Mouse (Mus musculus) heart, embryonic 12.5 days (tissue): ENCODE results near the gene Mapk8ip3. TPM values are rescaled to one million over a fixed set of nuclear protein-coding genes. Genes with fewer than 3 reads are reported as not detected.

Experiments used
- ATAC-seq: fragments of 200-750 bp; cut with Nextera tagmentation; 2 replicates; pipeline ENCODE4 v1.8.0; 2017; ENCODE audit warnings: moderate TSS enrichment, moderate library complexity; ENCODE audit not compliant: insufficient number of reproducible peaks, low FRiP score
- H3K27ac ChIP-seq: fragments of 300-500 bp; sonication (generic); 2 replicates; pipeline ENCODE4 v1.5.1; 2016; ENCODE audit warnings: mild to moderate bottlenecking, moderate library complexity; ENCODE audit not compliant: poor library complexity, severe bottlenecking
- H3K27me3 ChIP-seq: fragments of 300-500 bp; sonication (generic); replicated peaks from 2 replicates; pipeline ENCODE4 v1.6.1; 2016; ENCODE audit warnings: mild to moderate bottlenecking, moderate library complexity
- H3K36me3 ChIP-seq: fragments of 300-500 bp; sonication (generic); 2 replicates; pipeline ENCODE4 v1.6.1; 2016; ENCODE audit warnings: mild to moderate bottlenecking, moderate library complexity
- H3K4me1 ChIP-seq: fragments of 300-500 bp; sonication (generic); replicated peaks from 2 replicates; pipeline ENCODE4 v1.6.1; 2016; ENCODE audit warnings: mild to moderate bottlenecking
- H3K4me2 ChIP-seq: fragments of 300-500 bp; sonication (generic); 2 replicates; pipeline ENCODE4 v1.6.1; 2016; ENCODE audit warnings: mild to moderate bottlenecking, moderate library complexity
- H3K4me3 ChIP-seq: fragments of 300-500 bp; sonication (generic); 2 replicates; pipeline ENCODE4 v1.5.1; 2016; ENCODE audit warnings: mild to moderate bottlenecking
- H3K9ac ChIP-seq: fragments of 300-500 bp; sonication (generic); 2 replicates; pipeline ENCODE4 v1.6.1; 2016; ENCODE audit warnings: mild to moderate bottlenecking, moderate library complexity
- H3K9me3 ChIP-seq: fragments of 300-500 bp; sonication (generic); replicated peaks from 2 replicates; pipeline ENCODE4 v1.6.1; 2016; ENCODE audit warnings: mild to moderate bottlenecking, moderate library complexity
- whole genome bisulfite sequencing: fragments of 180-500 bp; shearing (Covaris S2); methylation state at CpG from one replicate; pipeline ENCODE4 v1.1.7; 2016; 5-methylcytosine and 5-hydroxymethylcytosine counted together
- polyA plus RNA-seq: library from polyadenylated mRNA; unstranded; fragments of >200 nt; fragmentation: Nextera tagmentation; extraction: Ambion mirVana; gene quantifications from 2 replicates; pipeline ENCODE4 v1.2.1, GENCODE M21; 2016

Gene Mapk8ip3
- polyA plus RNA-seq, 1 experiment from 2014 or later, result 38.4 TPM

DNA sequence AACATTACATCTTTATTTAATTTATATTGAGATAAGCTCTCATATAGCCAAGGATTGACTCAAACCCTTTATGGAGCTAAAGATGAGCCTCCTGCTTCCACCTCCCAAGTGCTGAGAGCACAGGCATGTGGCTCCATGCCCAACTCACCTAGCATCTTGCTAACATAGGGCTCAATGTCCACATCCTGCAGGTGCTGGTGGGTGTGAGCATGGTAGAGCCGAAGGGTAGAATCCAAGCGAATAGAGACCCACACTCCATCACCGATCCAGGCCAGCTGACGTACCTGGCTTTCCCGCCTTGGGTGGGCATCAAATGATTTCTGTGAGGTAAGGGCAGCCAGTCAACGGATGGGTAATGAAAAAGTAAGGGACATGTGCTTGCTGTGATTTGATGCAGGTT lies 36.8 kb downstream of the Mapk8ip3 start:
- Histone ChIP-seq H3K4me1 (peaks cover 35% of the 10 kb centered on the region), H3K4me3 (no peak overlapping the region), H3K9me3 (no peaks in the 10 kb centered on the region), H3K4me2 (no peak overlapping the region), H3K27ac (no peak overlapping the region), H3K36me3 (peaks cover 82% of the 10 kb centered on the region), H3K9ac (no peak overlapping the region), H3K27me3 (no peaks in the 10 kb centered on the region)
- ATAC-seq, result no peak
- WGBS, result 94% methylated on average over 6 of the region's 6 CpGs

DNA sequence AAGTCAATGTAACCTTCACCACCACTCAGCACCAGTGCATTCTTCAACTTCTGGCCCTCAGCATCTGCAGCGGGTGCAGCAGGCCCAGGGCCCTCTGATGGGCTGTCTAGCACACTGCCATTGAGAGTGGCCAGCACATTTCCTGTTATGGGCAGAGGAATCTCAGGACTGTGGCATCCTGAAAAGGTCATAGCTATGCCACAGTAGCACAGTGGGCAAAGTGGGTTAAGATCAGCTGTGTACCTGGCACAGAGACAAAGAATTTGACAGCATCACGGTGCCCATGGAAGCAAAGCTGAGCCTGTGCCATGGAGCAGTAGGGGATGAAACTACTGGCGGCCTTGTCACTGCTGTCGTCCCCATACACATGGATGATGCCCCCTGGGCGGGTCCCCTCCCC lies 37.6 kb downstream of the Mapk8ip3 start:
- H3K27ac ChIP-seq, result no peak overlapping the region
- no peak overlapping the region for H3K4me2 ChIP-seq
- no peak overlapping the region for H3K4me3 ChIP-seq
- no peaks in the 10 kb centered on the region for H3K9me3 ChIP-seq
- H3K36me3 ChIP-seq, result peaks cover 73% of the 10 kb centered on the region
- no peaks in the 10 kb centered on the region for H3K27me3 ChIP-seq
- WGBS, result 78% methylated on average over 5 of the region's 5 CpGs
- ATAC-seq, result no peak
- no peak overlapping the region for H3K9ac ChIP-seq
- peaks cover 38% of the 10 kb centered on the region for H3K4me1 ChIP-seq

DNA sequence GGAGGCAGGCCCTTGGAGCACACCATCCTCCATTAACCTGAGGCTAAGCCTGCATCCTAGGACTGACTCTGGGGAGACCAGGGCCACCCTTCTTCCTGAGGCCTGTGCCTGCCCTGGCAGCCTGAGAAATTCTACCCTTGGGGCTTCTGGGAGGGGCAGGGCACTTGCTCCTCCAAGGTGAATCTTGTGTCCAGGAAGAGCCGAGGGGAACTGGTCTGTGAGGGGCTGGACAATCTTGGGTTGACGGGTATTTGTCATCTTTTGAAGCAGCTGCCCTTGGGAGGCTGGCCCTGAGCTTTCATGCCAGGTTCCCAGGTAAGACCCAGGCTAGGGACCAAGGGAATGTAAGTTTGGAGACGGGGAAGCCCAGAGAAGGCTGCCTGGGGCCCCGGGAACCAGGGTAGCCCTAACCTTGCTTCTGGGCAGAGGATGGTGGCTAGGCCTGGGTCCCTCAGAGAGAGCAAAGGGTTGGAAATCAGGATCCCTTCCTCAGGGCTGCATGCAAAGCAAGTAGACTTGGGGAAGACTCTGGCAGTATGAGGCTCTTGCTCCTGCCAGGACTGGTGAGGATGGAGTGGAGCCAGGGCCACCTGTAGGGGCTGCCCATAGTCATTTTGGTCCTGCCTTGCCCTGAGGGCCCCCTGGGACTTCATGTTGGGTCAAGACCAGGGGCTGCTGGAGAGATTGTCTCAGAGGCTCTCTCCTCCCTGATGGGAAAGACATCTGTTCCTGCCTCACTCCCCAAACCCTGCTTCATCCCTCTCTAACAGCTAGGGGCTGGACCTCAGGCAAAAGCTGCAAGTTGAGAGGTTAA lies 38.5 kb downstream of the Mapk8ip3 start:
- no peak for ATAC-seq
- Histone ChIP-seq H3K9ac (no peak overlapping the region), H3K4me1 (peaks cover 47% of the 10 kb centered on the region), H3K27ac (0 out of 2 replicates have a peak overlapping the region, but pooled peaks have one; percentile 4), H3K4me3 (no peak overlapping the region), H3K27me3 (no peaks in the 10 kb centered on the region), H3K4me2 (no peak overlapping the region), H3K36me3 (peaks cover 71% of the 10 kb centered on the region), H3K9me3 (no peaks in the 10 kb centered on the region)
- WGBS, result 80% methylated on average over 4 of the region's 4 CpGs

DNA sequence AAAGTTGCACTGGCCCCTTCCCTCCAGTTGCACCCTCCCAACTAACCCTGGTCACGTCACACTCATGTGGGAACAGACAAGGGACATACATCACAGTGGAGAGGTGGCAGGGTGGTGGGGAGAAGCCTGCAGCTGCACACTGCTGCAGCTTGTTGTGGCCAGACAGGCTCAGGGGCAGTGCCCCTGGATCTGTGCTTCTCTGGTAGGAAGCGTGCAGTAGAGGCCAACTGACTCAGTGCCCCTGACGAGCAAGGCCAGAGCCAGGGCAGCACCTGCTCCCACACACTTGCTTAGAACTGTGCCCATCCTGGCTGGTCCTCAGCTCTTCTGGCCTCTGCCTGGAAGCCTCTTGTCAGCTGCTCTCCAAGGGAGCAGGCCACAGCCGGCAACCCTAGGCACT lies 39.2 kb downstream of the Mapk8ip3 start:
- WGBS, result 85% methylated on average over 4 of the region's 4 CpGs
- peak overlapping the region; percentile 96; the same call in 1 of the 2 replicates for H3K4me2 ChIP-seq

DNA sequence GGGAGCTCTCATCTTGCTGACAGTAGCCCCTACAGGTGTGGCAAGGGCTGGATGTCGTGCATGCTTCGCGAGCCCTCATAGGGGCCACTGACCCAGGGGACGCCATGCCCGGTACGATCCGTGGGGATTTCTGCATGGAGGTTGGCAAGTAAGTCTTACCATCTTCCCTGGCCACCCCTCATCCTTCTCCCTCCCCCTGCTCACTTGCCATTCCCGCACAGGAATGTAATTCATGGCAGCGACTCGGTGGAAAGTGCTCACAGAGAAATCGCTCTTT lies 39.8 kb downstream of the Mapk8ip3 start:
- Histone ChIP-seq H3K9me3 (no peaks in the 10 kb centered on the region), H3K4me1 (peaks cover 48% of the 10 kb centered on the region), H3K9ac (peak overlapping the region; percentile 94), H3K27me3 (no peaks in the 10 kb centered on the region), H3K4me3 (peak overlapping the region; percentile 69), H3K27ac (0 out of 2 replicates have a peak overlapping the region, but pooled peaks have one; percentile 45), H3K36me3 (peaks cover 71% of the 10 kb centered on the region), H3K4me2 (peak overlapping the region; percentile 96)
- ATAC-seq, result no peak
- 43% methylated on average over 11 of the region's 11 CpGs for WGBS

More for the DNA sequence above, 39.2 kb downstream of the Mapk8ip3 start:
- no peak overlapping the region for H3K27ac ChIP-seq
- H3K27me3 ChIP-seq, result no peaks in the 10 kb centered on the region
- peaks cover 48% of the 10 kb centered on the region for H3K4me1 ChIP-seq
- H3K36me3 ChIP-seq, result peaks cover 71% of the 10 kb centered on the region
- H3K4me3 ChIP-seq, result peak overlapping the region; percentile 69; the same call in 1 of the 2 replicates
- no peak for ATAC-seq
- H3K9me3 ChIP-seq, result no peaks in the 10 kb centered on the region
- no peak overlapping the region for H3K9ac ChIP-seq

DNA sequence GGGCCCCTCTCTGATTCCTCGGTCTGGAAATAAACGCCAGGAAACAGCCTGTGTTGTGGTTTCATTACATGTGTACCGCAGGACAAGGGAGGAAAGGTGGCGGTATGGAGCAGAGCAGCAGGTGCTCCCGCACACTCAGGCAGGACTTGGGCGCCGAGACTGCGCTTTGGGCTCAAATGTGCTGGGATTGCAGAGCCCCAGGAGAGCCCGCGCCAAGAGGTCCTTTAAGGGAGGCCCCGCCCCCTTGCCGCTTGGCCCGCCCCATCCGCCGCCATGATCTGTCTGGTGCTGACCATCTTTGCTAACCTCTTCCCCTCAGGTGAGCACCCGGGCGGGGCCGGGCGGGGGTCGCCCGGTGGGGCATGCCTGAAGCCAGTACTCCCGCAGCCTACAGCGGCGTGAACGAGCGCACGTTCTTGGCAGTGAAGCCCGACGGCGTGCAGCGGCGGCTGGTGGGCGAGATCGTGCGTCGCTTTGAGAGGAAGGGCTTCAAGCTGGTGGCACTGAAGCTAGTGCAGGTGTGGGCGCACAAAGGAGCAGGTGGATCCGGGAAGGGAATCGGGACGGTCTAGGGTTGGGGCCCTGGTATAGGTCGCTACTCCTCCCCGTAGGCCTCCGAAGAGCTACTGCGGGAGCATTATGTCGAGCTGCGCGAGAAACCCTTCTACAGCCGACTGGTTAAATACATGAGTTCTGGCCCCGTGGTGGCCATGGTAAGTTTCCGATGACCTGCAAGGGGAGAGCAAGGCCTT lies 40.4 kb downstream of the Mapk8ip3 start, which contains the start of gene Nme3:
Gene Nme3 (plus strand): TSS at position 260 of the 752 bp plus-strand sequence.
- peak within 1 kb of the TSS; percentile 69 for H3K4me3 ChIP-seq
- peak within 1 kb of the TSS; percentile 96 for H3K4me2 ChIP-seq
- ATAC-seq, result peak; percentile 79
- WGBS, result 2% methylated on average over 50 of the region's 50 CpGs
- peaks cover 48% of the 10 kb centered on the region for H3K4me1 ChIP-seq
- H3K36me3 ChIP-seq, result peaks cover 71% of the 10 kb centered on the region
- H3K27ac ChIP-seq, result peak within 1 kb of the TSS; percentile 84
- H3K9ac ChIP-seq, result peak within 1 kb of the TSS; percentile 94
- no peaks in the 10 kb centered on the region for H3K9me3 ChIP-seq
- H3K27me3 ChIP-seq, result no peaks in the 10 kb centered on the region

DNA sequence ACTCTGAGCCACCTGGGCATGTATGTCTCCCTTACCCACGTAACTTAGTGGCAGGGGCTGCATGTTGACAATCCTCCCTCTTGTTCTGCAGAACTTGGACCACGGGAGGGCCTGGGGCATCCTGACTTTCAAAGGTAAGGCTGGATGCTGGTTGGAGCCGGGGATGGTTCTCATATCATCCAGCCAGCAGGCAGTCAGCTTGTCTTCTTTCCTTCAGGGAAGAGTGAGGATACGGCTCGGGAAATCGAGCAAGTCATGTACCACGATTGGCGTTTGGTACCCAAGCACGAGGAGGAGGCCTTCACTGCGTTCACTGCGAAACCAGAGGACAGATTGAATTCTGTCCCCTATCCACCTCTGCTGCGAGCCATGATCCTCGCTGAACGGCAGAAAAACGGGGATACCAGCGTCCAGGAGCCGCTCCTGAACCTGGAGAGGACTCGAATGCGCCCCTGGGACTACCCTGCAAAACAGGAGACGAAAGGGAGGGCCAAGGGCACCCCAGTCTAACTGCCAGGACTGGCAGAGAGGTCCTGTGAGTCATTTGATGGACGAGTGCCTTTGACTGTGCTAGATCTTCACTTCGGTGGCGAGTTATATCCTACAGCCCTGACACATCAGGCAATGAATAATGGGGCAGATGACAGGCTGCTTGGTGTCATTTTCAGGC lies 41.1 kb downstream of the Mapk8ip3 start:
- Histone ChIP-seq H3K27me3 (no peaks in the 10 kb centered on the region), H3K9me3 (no peaks in the 10 kb centered on the region), H3K4me1 (peaks cover 48% of the 10 kb centered on the region), H3K4me2 (peak overlapping the region; percentile 96), H3K36me3 (peaks cover 71% of the 10 kb centered on the region), H3K9ac (peak overlapping the region; percentile 94), H3K4me3 (peak overlapping the region; percentile 69), H3K27ac (peak overlapping the region; percentile 84)
- 14% methylated on average over 23 of the region's 23 CpGs for WGBS
- ATAC-seq, result no peak

DNA sequence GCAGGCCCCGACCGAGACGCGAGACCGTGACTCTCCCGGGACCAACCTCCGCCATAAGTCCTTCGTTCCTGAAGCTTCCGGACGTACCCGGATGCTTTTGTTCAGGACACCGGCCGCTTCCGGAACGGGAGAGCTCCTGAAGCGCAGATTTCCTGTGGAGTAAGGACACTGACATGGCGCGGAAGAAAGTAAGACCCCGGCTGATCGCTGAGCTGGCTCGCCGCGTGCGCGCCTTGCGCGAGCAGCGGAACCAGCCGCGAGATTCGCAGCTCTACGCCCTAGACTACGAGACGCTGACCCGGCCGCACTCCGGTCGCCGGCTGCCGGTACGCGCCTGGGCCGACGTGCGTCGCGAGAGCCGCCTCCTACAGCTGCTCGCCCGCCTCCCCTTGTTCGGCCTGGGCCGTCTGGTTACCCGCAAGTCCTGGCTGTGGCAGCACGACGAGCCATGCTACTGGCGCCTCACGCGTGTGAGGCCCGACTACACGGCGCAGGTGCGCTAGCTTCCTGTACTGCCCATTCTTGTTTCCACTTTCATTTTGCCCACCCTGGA lies 41.7 kb downstream of the Mapk8ip3 start, which contains the start of the genes Eme2 and Mrps34:
Gene Eme2 (minus strand): TSS at position 93 of the 553 bp plus-strand sequence.
Gene Mrps34 (plus strand): TSS at position 122 of the 553 bp plus-strand sequence.
- peak within 1 kb of the TSS; percentile 84 for H3K27ac ChIP-seq
- H3K4me3 ChIP-seq, result peak within 1 kb of the TSS; percentile 69
- H3K9me3 ChIP-seq, result no peaks in the 10 kb centered on the region
- peak within 1 kb of the TSS; percentile 94 for H3K9ac ChIP-seq
- peak within 1 kb of the TSS; percentile 96 for H3K4me2 ChIP-seq
- WGBS, result under 1% methylated on average over 62 of the region's 62 CpGs
- peak; percentile 42 for ATAC-seq
- no peaks in the 10 kb centered on the region for H3K27me3 ChIP-seq
- H3K36me3 ChIP-seq, result peaks cover 71% of the 10 kb centered on the region
- peaks cover 48% of the 10 kb centered on the region for H3K4me1 ChIP-seq

DNA sequence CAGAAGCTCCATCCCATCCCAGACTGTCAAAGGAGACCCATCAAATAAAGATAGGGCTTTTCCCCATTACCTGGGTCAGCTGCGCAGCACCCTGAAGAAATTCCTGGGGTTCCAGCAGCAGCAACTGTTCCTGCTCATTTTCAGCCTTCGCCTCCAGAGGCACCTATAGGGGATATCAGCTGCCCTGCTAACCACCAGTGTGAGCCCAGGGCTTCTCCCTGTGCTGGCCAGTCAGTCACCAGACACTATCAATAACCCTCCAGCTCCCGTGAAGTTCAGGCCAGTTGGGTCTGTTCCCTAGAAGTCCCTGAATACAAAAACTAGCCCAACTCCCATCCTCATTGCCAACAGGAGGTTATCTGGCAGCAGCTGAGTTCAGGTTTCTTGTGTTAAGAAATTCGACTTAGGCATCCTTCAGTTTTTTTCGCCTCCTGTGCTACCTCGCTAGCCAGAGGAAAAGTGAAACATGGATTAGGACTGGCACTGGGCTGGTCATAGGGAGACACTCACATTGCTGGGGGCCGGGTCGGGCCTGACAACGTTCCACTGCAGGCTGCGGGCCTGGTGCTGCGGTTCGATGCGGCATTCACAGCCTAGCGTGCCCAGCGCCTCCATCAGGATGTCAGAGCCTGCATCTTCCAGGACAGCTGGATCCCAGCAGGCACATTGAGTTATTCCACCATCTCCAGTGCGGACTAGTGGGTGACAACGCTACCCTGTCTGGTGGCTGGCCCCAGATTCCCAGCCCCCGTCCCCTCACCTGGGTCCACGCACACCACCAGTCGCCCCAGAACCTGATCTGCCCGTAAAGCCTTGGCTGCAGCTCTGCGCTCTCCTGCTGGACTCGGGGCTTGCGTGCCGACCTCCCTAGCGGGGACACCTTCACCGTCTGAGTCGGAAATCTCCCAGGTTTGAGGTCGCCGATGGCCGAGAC lies 42.4 kb downstream of the Mapk8ip3 start:
- Histone ChIP-seq H3K9me3 (no peaks in the 10 kb centered on the region), H3K4me1 (peaks cover 43% of the 10 kb centered on the region), H3K4me3 (peak overlapping the region; percentile 69), H3K4me2 (peak overlapping the region; percentile 96), H3K36me3 (peaks cover 71% of the 10 kb centered on the region), H3K27me3 (no peaks in the 10 kb centered on the region), H3K27ac (peak overlapping the region; percentile 84), H3K9ac (peak overlapping the region; percentile 94)
- WGBS, result 10% methylated on average over 31 of the region's 31 CpGs
- peak; percentile 14; the same call in 1 of the 2 replicates for ATAC-seq

DNA sequence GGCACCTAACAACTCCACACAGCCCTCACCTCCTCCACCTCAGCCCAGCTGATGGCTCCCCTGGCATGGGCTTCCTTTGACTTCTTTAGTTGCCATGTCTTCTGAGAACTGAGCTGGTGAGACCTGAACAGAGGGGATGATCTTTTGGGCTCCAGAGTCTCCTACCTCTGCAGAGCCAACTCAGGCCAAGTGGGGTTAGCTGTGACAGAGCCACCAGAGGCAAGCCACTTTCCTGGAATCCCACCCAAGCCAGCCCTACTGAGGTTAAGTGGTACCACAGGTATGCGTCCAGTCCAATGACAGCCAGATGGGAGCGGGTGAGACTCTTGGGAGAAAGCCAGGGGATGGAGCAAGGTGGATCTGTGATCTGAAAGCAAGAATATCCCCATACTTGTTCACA lies 43.5 kb downstream of the Mapk8ip3 start:
- no peak for ATAC-seq
- H3K36me3 ChIP-seq, result peaks cover 66% of the 10 kb centered on the region
- no peaks in the 10 kb centered on the region for H3K9me3 ChIP-seq
- WGBS, result 89% methylated on average over 2 of the region's 2 CpGs
- H3K4me1 ChIP-seq, result peaks cover 34% of the 10 kb centered on the region
- no peak overlapping the region for H3K4me2 ChIP-seq
- no peak overlapping the region for H3K27ac ChIP-seq
- H3K27me3 ChIP-seq, result no peaks in the 10 kb centered on the region
- H3K9ac ChIP-seq, result no peak overlapping the region
- H3K4me3 ChIP-seq, result no peak overlapping the region
